Mouse (Mus musculus) forebrain, embryonic 12.5 days (tissue): ENCODE measurements around the gene Ntn1. TPM values are rescaled to one million over a fixed set of nuclear protein-coding genes. Genes with fewer than 3 reads are reported as not detected.

Experiments used
- ATAC-seq: fragments of 200-750 bp; cut with Nextera tagmentation; 2 replicates; pipeline ENCODE4 v1.8.0; 2017; ENCODE audit warnings: moderate TSS enrichment; ENCODE audit not compliant: low FRiP score
- H3K27ac ChIP-seq: fragments of 300-500 bp; sonication (generic); 2 replicates; pipeline ENCODE4 v1.5.1; 2016; ENCODE audit warnings: mild to moderate bottlenecking
- H3K27me3 ChIP-seq: fragments of 300-500 bp; sonication (generic); 2 replicates; pipeline ENCODE4 v1.6.1; 2016; ENCODE audit warnings: mild to moderate bottlenecking
- H3K36me3 ChIP-seq: fragments of 300-500 bp; sonication (generic); replicated peaks from 2 replicates; pipeline ENCODE4 v1.6.1; 2016; ENCODE audit warnings: mild to moderate bottlenecking
- H3K4me1 ChIP-seq: fragments of 300-500 bp; sonication (generic); 2 replicates; pipeline ENCODE4 v1.6.1; 2016
- H3K4me2 ChIP-seq: fragments of 300-500 bp; sonication (generic); 2 replicates; pipeline ENCODE4 v1.6.1; 2016; ENCODE audit warnings: mild to moderate bottlenecking, moderate library complexity
- H3K4me3 ChIP-seq: fragments of 300-500 bp; sonication (generic); replicated peaks from 2 replicates; pipeline ENCODE4 v1.5.1; 2016; ENCODE audit warnings: mild to moderate bottlenecking
- H3K9ac ChIP-seq: fragments of 300-500 bp; sonication (generic); 2 replicates; pipeline ENCODE4 v1.6.1; 2016; ENCODE audit warnings: mild to moderate bottlenecking
- H3K9me3 ChIP-seq: fragments of 300-500 bp; sonication (generic); 2 replicates; pipeline ENCODE4 v1.6.1; 2016
- WGBS: fragments of 180-500 bp; shearing (Covaris S2); methylation state at CpG from one replicate; pipeline ENCODE4 v1.1.7; 2016; 5-methylcytosine and 5-hydroxymethylcytosine counted together
- polyA plus RNA-seq: library from polyadenylated mRNA; unstranded; fragments of >200 nt; fragmentation: Nextera tagmentation; extraction: Ambion mirVana; gene quantifications from 2 replicates; pipeline ENCODE4 v1.2.1, GENCODE M21; 2016

The Ntn1 gene
- polyA plus RNA-seq, 1 experiment from 2014 or later, result 14.2 TPM

DNA sequence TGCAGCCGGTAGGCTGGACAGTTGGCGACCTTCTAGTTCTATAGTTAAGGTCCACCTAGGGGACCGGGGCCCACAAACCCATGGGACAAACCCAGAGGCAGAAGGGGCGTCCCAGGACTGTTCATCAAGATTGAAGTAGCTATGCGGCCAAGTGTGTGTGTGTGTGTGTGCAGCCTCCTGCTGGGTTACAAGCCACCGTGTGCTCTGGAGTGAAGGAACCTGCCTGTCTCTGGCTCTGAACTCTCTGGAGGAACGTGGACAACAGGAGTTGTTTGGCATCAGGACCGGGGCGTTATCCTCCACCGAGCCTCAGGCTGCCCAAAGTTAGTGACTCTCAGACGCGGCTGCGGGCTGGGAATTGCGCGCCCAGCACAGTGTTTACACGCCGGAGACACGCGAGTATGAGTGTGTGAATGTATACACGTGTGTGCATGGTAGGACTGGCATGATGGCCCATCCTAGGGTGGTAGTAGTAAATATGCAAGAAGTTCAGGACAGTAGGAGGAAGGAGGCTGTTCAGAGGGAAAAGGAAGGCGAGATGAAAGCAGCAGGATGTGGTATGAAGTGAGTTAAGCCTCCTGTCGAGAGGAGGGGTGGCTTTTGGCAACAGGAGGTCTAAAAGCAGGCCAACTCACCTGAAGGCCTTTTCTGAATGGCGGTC is 31.9 kb upstream of the Ntn1 start:
- Histone ChIP-seq H3K9me3 (no peaks in the 10 kb centered on the region), H3K4me2 (peak overlapping the region; percentile 56), H3K27ac (no peak overlapping the region), H3K9ac (peak overlapping the region; percentile 39; the same call in 1 of the 2 replicates), H3K4me1 (peaks cover 12% of the 10 kb centered on the region), H3K4me3 (peak overlapping the region; percentile 42), H3K36me3 (no peaks in the 10 kb centered on the region), H3K27me3 (peaks cover 26% of the 10 kb centered on the region)
- ATAC-seq, result no peak
- 34% methylated on average over 23 of the region's 23 CpGs for WGBS

DNA sequence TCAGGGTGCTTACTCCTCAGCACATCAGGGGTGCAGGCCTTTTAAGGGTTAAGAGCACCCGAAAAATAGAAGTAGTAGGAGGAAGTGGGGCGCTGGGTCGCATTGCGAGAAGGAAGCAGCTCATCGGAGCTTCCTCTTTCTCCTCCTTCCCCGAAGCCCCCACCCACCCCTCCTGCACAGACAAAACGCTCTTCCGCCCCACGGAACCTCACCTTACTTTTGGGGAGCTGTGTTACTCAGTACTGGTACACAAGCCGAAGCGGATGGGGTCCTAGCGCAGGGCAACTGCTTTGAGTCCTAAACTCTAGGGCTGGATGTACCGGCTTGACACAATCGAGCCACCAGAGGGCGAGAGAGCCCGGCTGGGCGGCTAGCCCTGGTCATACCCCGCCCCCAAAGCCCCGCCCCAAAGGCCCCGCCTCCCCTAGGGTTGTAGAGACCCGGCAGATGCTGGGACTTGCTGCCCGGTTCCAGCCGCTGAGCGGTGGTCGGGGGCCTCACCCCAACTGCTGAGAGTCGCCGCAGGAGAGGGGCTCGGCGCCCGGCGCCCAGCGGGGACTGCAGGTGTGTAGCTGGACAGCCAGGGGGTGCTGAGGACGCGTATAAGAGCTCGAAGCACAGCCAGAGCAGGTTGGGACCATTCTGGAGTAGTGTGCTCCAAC is 31.2 kb upstream of the Ntn1 start, which contains the start of gene Pik3r5:
Pik3r5 (plus strand) TSS at position 423 of the 662 bp plus-strand sequence.
- no peaks in the 10 kb centered on the region for H3K9me3 ChIP-seq
- H3K9ac ChIP-seq, result peak within 1 kb of the TSS; percentile 39
- H3K27ac ChIP-seq, result no peak within 1 kb of the TSS
- H3K27me3 ChIP-seq, result peaks cover 26% of the 10 kb centered on the region
- H3K4me1 ChIP-seq, result peaks cover 13% of the 10 kb centered on the region
- H3K36me3 ChIP-seq, result no peaks in the 10 kb centered on the region
- H3K4me3 ChIP-seq, result peak within 1 kb of the TSS; percentile 42
- WGBS, result 9% methylated on average over 35 of the region's 35 CpGs
- H3K4me2 ChIP-seq, result peak within 1 kb of the TSS; percentile 56
- ATAC-seq, result peak; percentile 85

DNA sequence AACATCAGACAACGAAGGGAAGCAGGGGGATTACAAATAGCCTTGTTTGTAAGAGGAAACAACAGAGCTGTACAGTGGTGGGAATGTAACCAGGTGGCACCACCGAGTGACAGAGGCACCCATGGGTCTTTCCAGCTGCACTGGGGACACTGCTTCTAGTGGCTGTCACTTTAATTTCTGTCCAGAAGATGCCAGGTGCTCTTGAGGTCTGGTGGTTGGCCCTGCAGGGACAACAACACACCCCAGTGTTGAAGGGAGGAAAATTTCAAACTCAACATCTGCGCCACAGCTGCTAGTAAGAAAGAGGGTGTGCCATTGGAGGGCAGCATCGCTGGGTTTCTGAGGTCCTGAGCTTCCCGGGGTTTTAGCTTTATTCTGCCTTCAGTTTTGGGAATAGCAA is 30.0 kb upstream of the Ntn1 start:
- no peaks in the 10 kb centered on the region for H3K36me3 ChIP-seq
- H3K9ac ChIP-seq, result no peak overlapping the region
- no peaks in the 10 kb centered on the region for H3K9me3 ChIP-seq
- H3K4me2 ChIP-seq, result no peak overlapping the region
- H3K4me1 ChIP-seq, result peaks cover 23% of the 10 kb centered on the region
- no peak overlapping the region for H3K27ac ChIP-seq
- WGBS, result 74% methylated on average over 5 of the region's 5 CpGs
- H3K4me3 ChIP-seq, result no peak overlapping the region
- ATAC-seq, result no peak
- H3K27me3 ChIP-seq, result peaks cover 26% of the 10 kb centered on the region

DNA sequence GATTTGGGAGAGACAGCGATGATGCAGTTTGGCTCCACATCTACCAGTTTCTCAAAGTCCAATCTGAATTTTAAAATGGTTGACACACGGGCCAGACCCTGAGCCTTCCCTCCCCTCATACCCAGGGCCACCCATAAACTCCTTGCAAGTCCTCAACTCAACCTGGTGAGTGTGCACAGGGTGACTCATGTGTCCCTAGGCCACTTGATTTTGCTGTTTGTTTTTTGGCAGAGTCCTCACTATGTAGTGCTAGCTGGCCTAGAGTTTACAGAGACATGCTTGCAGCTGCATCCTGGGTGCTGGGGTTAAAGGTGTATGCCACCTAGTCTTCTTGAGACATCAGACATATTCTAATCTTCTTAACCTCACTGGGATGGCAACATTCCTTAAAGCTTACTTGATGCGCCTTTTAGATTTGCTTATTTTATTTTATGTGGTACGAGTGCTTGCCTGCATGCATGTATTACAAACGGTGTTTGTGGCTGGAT is 26.5 kb upstream of the Ntn1 start:
- no peak overlapping the region for H3K4me3 ChIP-seq
- H3K4me2 ChIP-seq, result no peak overlapping the region
- ATAC-seq, result no peak
- H3K27me3 ChIP-seq, result peaks cover 15% of the 10 kb centered on the region
- H3K9ac ChIP-seq, result no peak overlapping the region
- no peaks in the 10 kb centered on the region for H3K36me3 ChIP-seq
- H3K9me3 ChIP-seq, result no peaks in the 10 kb centered on the region
- 80% methylated on average over 5 of the region's 5 CpGs for WGBS
- H3K4me1 ChIP-seq, result peaks cover 20% of the 10 kb centered on the region
- H3K27ac ChIP-seq, result no peak overlapping the region

DNA sequence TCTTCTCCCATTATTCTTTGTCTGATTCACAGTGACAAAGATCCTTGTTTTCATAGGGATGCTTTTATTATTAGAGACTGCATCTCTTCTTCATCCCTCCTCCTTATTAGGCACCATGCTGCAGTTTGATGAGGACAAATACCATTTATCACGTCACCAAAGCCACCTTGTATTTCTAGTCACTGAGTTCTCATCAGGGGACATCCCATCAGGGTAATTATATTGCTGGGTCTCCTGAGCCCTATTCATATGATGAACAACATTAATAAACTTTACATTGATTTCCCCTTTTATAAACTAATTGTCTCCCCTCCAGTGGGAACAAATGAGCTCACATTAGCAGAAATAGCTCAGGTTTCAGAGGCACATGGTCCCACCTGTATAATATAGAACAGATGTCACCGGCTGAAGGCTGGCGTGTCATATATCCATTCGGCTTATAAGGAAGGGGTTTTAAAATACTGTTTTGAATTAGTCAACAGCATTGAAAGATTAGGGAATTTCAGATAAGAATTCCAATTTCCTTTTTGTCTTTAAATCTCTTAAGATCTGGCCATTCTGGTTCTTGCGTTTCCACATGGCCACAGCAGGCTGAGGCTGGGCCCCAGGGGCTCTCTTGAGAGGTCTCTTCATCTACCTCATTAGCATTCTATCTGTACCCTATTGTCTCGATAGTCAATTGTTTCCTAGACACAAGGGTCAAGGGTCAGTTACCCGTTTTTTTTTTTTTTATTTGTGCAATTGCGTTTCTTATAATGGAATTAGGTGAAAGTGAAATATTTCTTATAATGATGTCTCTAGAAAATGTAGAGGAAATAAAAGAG is 25.1 kb upstream of the Ntn1 start:
- H3K27me3 ChIP-seq, result peaks cover 7% of the 10 kb centered on the region
- ATAC-seq, result no peak
- H3K4me1 ChIP-seq, result peaks cover 15% of the 10 kb centered on the region; the same call in 1 of the 2 replicates
- no peak overlapping the region for H3K4me3 ChIP-seq
- no peaks in the 10 kb centered on the region for H3K36me3 ChIP-seq
- H3K9ac ChIP-seq, result no peak overlapping the region
- WGBS, result 31% methylated on average over 8 of the region's 8 CpGs
- H3K4me2 ChIP-seq, result no peak overlapping the region
- H3K27ac ChIP-seq, result no peak overlapping the region
- H3K9me3 ChIP-seq, result no peaks in the 10 kb centered on the region

DNA sequence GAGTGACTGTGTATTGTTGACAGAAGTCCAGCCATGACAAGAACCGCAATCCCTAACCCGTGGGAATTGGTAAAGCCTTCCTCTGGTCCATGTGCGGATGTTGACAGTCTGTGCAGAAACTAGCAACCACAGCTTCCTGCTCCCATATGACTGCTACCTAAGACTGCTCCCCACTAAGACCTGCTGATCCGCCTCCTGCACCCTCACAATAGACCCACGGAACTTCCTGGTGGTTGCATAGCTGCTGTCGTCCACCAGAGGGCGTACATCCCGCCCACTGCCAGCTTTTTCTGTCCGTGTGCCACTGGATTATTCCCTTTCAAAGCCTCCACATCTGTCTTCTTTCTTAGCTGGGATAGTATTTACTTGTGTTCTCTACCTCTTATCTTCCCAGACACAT is 17.2 kb upstream of the Ntn1 start:
- Histone ChIP-seq H3K9me3 (0 out of 2 replicates have a peak, but pooled peaks cover 3% of the 10 kb centered on the region), H3K4me2 (no peak overlapping the region), H3K27me3 (no peaks in the 10 kb centered on the region; the same call in 1 of the 2 replicates), H3K27ac (no peak overlapping the region), H3K9ac (no peak overlapping the region), H3K4me3 (no peak overlapping the region), H3K4me1 (no peaks in the 10 kb centered on the region), H3K36me3 (no peaks in the 10 kb centered on the region)
- 44% methylated on average over 9 of the region's 9 CpGs for WGBS
- ATAC-seq, result no peak

DNA sequence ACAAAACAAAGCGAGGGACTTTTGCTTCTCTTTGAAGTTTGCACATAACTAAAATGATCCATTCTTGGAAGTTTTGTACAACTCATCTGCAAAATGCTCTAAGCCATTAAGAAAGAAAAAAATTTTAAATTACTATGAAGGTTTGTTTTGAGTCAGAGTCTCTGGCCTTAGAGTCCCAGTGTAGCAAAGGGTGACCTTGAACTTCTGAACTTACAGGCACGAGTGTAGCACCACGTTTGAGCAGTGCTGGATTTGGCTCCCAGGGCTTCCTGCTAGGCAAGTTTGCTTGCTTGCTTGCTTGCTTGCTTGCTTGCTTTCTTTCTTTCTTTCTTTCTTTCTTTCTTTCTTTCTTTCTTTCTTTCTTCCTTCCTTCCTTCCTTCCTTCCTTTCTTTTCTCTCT is 16.4 kb upstream of the Ntn1 start:
- Histone ChIP-seq H3K36me3 (no peaks in the 10 kb centered on the region), H3K9me3 (0 out of 2 replicates have a peak, but pooled peaks cover 3% of the 10 kb centered on the region), H3K9ac (no peak overlapping the region), H3K27ac (no peak overlapping the region), H3K4me2 (no peak overlapping the region), H3K4me1 (no peaks in the 10 kb centered on the region), H3K4me3 (no peak overlapping the region), H3K27me3 (no peaks in the 10 kb centered on the region; the same call in 1 of the 2 replicates)
- ATAC-seq, result no peak
- 69% methylated on average over 3 of the region's 3 CpGs for WGBS

DNA sequence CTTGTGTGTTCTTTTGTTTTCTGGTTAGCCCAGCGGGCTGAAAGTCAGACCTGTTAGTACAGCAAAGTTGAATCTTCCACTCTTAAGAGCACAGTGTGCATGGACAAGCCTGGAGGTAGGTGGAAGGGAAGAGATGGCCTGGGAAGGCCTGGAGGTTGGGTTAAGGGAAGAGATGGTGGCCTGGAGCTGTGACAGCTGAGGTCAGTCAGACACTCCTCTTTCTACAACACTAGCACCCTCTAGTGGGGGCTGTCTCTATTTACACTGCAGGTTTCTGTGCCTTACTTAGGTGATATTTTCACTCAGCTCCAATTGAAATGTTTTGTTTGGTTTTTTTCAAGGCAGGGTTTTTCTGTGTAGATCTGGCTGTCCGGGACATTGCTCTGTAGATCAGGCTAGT is 7.5 kb upstream of the Ntn1 start:
- no peak overlapping the region for H3K27ac ChIP-seq
- no peaks in the 10 kb centered on the region for H3K4me1 ChIP-seq
- H3K4me2 ChIP-seq, result no peak overlapping the region
- 47% methylated on average over 2 of the region's 2 CpGs for WGBS
- H3K9me3 ChIP-seq, result no peaks in the 10 kb centered on the region
- no peak overlapping the region for H3K9ac ChIP-seq
- no peak overlapping the region for H3K4me3 ChIP-seq
- ATAC-seq, result peak; percentile 78
- peaks cover 27% of the 10 kb centered on the region for H3K27me3 ChIP-seq
- no peaks in the 10 kb centered on the region for H3K36me3 ChIP-seq

DNA sequence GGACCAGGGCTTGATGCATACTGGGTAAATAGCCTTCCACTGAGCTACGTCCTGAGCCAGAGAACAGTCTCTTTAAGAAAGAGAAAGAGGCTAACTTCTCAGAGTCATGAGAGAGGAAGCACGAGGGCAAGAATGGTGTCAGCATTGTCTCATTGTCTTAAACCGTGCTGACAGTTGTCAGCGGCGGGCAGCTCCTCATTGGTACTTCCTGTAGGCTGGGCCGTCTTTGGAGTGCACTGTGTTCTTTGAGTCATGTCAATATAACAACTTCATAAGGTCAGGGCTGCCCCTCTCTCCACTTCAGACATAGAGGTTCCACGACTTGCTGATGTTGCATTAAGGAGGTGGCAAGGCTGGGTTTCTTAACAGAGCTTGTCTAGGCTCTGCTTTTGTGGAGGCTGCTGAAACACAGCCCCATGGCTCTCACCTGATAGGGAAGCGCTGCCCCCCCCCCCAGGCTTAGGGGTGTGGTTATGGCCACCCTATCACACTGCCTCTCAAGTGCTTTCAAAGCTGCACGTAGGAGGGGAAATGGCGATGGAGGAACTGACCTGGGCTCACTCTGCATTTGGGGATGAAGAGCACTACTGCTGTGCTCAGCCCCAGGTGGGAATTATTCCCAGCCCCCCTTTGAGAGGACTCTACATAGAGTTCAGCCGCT is 6.8 kb upstream of the Ntn1 start:
- ATAC-seq, result no peak

DNA sequence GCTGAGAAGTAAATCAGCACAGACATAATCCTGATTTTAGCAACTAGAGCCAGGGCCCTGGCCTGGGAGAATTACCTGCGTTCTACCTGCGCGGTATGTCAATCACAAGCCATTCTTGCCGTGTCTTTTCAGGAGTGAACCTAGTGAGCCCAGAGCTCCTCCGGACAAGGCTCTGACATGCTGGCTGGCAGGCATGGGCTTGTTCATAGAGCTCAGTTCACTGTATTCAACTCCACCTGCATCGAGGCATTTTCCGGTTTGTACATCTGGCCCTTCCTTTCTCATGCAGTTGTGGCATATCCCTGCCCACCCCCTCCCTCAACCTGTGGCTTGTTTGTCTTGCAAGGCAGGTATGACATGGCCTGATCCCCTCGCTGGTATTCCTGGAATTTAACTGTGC is 5.0 kb upstream of the Ntn1 start:
- H3K27me3 ChIP-seq, result peaks cover 52% of the 10 kb centered on the region
- no peaks in the 10 kb centered on the region for H3K9me3 ChIP-seq
- no peak overlapping the region for H3K4me2 ChIP-seq
- peaks cover 4% of the 10 kb centered on the region for H3K4me1 ChIP-seq
- H3K9ac ChIP-seq, result no peak overlapping the region
- 93% methylated on average over 8 of the region's 8 CpGs for WGBS
- no peak for ATAC-seq
- no peak overlapping the region for H3K27ac ChIP-seq
- H3K4me3 ChIP-seq, result no peak overlapping the region
- no peaks in the 10 kb centered on the region for H3K36me3 ChIP-seq

More for the DNA sequence above, 6.8 kb upstream of the Ntn1 start:
- Histone ChIP-seq H3K27ac (no peak overlapping the region), H3K4me1 (no peaks in the 10 kb centered on the region), H3K27me3 (peaks cover 34% of the 10 kb centered on the region), H3K4me2 (no peak overlapping the region), H3K9me3 (no peaks in the 10 kb centered on the region), H3K4me3 (no peak overlapping the region), H3K36me3 (no peaks in the 10 kb centered on the region), H3K9ac (no peak overlapping the region)
- 67% methylated on average over 11 of the region's 11 CpGs for WGBS

DNA sequence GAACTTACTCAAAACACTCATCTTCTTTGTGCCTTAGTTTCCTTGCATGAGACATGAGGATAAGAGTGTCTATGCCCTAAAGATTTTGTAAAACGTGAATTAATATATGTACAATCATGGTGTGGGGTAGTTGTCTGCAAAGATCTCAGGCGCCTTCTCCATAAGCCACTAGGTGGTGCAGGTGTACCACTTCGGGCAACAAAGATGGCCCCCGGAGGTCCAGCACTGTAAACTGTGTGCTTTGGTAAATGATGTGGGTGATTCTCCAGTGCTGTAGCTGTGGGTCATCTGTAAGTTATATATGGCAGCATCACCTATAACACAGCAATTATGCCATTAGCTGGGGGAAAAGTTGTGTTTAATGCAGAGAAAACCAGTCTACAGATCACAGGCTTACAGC is 3.6 kb upstream of the Ntn1 start:
- WGBS, result 64% methylated on average over 4 of the region's 4 CpGs
- Histone ChIP-seq H3K27me3 (peaks cover 56% of the 10 kb centered on the region), H3K4me3 (no peak overlapping the region)

DNA sequence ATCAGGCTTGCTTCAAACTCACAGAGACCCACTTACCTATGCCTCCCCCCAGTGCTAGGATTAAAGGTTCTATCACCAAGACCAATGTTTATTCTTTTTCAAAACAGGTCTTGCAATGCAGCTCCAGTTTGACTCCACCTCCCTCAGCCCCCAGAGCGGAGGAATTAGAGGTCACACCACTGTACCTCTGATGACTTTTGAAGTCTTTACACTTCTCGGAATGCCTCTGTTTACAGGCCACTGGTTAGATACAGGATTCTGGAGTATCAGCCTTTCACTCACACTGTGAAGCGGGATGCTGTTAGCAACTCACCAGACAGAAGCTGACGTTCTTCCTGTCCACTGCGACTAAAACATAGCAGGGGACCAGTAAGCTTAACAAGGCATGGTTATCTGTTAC is 805 bp upstream of the Ntn1 start:
- 34% methylated on average over 5 of the region's 5 CpGs for WGBS

More for the DNA sequence above, 3.6 kb upstream of the Ntn1 start:
- H3K36me3 ChIP-seq, result no peaks in the 10 kb centered on the region
- no peak for ATAC-seq
- no peak overlapping the region for H3K9ac ChIP-seq
- peaks cover 17% of the 10 kb centered on the region for H3K4me1 ChIP-seq
- no peak overlapping the region for H3K4me2 ChIP-seq
- H3K9me3 ChIP-seq, result no peaks in the 10 kb centered on the region
- no peak overlapping the region for H3K27ac ChIP-seq

More for the DNA sequence above, 805 bp upstream of the Ntn1 start:
- Histone ChIP-seq H3K4me3 (no peak overlapping the region), H3K27ac (no peak overlapping the region), H3K9me3 (no peaks in the 10 kb centered on the region), H3K9ac (no peak overlapping the region), H3K4me1 (peaks cover 27% of the 10 kb centered on the region), H3K36me3 (no peaks in the 10 kb centered on the region), H3K4me2 (peak overlapping the region; percentile 97; the same call in 1 of the 2 replicates), H3K27me3 (peaks cover 71% of the 10 kb centered on the region)
- no peak for ATAC-seq
